Mouse (Mus musculus) hindbrain, postnatal 0 days (tissue): ENCODE data around the gene Rom1. TPM values are rescaled to one million over a fixed set of nuclear protein-coding genes. Genes with fewer than 3 reads are reported as not detected.
A peak's percentile ranks its signal among the peaks of the same experiment; 100 is the strongest.

ENCODE experiments used
- ATAC-seq: fragments of 200-750 bp; cut with Nextera tagmentation; 2 replicates; pipeline ENCODE4 v1.8.0; 2017; ENCODE audit warnings: mild to moderate bottlenecking, moderate TSS enrichment, moderate library complexity
- DNase-seq: peaks from one replicate; pipeline ENCODE4 v3.0.0-alpha.2; 2015; ENCODE audit warnings: low spot score
- H3K27ac ChIP-seq: fragments of 300-500 bp; sonication (generic); 2 replicates; pipeline ENCODE4 v1.5.1; 2014; ENCODE audit warnings: mild to moderate bottlenecking
- H3K27me3 ChIP-seq: fragments of 300-500 bp; sonication (generic); 2 replicates; pipeline ENCODE4 v1.6.1; 2014; ENCODE audit warnings: low read length, mixed read lengths; ENCODE audit not compliant: insufficient read depth
- H3K36me3 ChIP-seq: fragments of 300-500 bp; sonication (generic); 2 replicates; pipeline ENCODE4 v1.6.1; 2014; ENCODE audit warnings: low read length, mixed read lengths; ENCODE audit not compliant: insufficient read depth
- H3K4me1 ChIP-seq: fragments of 300-500 bp; sonication (generic); 2 replicates; pipeline ENCODE4 v1.6.1; 2014; ENCODE audit warnings: antibody characterized with exemption, low read length, mixed read lengths; ENCODE audit not compliant: insufficient read depth
- H3K4me2 ChIP-seq: fragments of 300-500 bp; sonication (generic); 2 replicates; pipeline ENCODE4 v1.6.1; 2014; ENCODE audit warnings: low read depth, mild to moderate bottlenecking, low read length, moderate library complexity, mixed read lengths
- H3K4me3 ChIP-seq: fragments of 300-500 bp; sonication (generic); 2 replicates; pipeline ENCODE4 v1.5.1; 2014; ENCODE audit warnings: low read length
- H3K9ac ChIP-seq: fragments of 300-500 bp; sonication (generic); replicated peaks from 2 replicates; pipeline ENCODE4 v1.6.1; 2014; ENCODE audit warnings: mild to moderate bottlenecking, low read length, moderate library complexity, mixed read lengths
- H3K9me3 ChIP-seq: fragments of 300-500 bp; sonication (generic); 2 replicates; pipeline ENCODE4 v1.6.1; 2016; ENCODE audit warnings: low read length, mixed read lengths
- CTCF ChIP-seq: IDR thresholded peaks from 2 replicates; pipeline ENCODE4 v1.5.1; 2016; ENCODE audit warnings: antibody characterized with exemption, control low read depth, low read depth
- WGBS: fragments of 180-500 bp; shearing (Covaris S2); extraction: QIAGEN DNeasy Blood & Tissue Kit; methylation state at CpG from one replicate; pipeline ENCODE4 v1.1.7; 2014; 5-methylcytosine and 5-hydroxymethylcytosine counted together
- polyA plus RNA-seq: library from polyadenylated mRNA; unstranded; fragments of >200 nt; fragmentation: Nextera tagmentation; extraction: Ambion mirVana; gene quantifications from 2 replicates; pipeline ENCODE4 v1.2.1, GENCODE M21; 2015
- total RNA-seq: library from RNA; depleted of rRNA; stranded (reverse); fragments of >200 nt; gene quantifications from 2 replicates; pipeline ENCODE4 v1.2.3, GENCODE M21; 2014

Gene Rom1
- total and polyA plus RNA-seq, 2 experiments from 2014 or later = 4.0 to 5.7 TPM

DNA sequence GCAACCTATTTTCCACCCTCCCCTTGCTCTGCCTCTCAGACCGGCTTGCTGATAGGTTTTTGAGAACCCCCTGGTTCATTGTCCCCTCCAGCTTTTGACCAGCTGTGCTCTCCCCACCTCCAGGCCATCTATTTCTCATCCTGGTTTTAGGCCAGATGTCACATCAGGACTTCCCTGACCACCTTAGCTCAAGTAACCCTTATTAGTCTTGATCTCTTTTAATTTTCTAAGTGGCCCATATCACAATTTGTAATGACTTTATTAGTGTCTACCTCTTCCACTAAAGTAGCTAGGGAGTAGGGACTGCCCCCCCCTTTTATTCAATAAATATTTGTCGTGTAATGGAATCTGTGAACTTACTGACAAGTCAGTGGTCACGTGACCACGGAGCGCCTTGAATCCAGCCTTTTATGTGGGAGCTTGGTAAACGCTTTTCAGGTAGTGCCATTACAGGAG, 8.3 kb downstream of the Rom1 start:
- Histone ChIP-seq H3K27ac (peak overlapping the region; percentile 79), H3K36me3 (peaks cover 17% of the 10 kb centered on the region), H3K9ac (peak overlapping the region; percentile 85), H3K4me2 (peak overlapping the region; percentile 91), H3K9me3 (no peaks in the 10 kb centered on the region), H3K4me1 (peaks cover 9% of the 10 kb centered on the region), H3K4me3 (peak overlapping the region; percentile 89), H3K27me3 (no peaks in the 10 kb centered on the region)
- under 1% methylated on average over 6 of the region's 6 CpGs for WGBS
- TF ChIP-seq CTCF = no peak
- DNase-seq (peak; percentile 57), ATAC-seq (no peak)

DNA sequence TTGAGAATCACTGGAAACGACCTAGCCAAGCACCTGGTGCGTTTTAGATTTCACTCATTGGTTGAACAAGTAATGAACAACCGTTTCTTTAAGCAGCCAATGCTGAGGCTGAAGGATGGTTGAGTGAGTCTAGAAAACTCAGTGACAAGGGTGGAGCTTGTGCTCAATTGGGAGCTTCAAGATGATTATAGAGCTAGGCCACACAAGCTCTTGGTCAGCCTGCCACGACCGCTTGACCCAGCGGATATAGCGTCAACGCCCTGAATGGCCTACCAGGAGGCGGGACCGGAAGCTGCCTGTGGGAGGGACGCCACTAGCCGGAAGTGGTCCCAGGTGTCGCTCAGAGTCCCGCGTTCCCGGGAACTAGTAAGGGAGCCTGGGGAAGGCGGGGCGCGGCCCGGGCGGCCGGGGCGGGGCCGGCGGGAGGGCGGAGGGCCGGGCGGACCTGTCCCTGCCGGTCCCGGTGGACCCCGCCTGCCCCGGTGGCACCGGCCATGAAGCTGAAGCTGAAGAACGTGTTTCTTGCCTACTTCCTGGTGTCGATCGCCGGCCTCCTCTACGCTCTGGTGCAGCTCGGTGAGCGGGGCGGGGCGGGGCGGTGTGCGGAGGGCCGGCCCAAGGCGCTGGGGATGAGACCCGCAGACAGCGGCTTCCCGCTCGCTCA, 9.0 kb downstream of the Rom1 start, which contains the start of gene B3gat3:
Gene B3gat3, plus strand, starts transcription at position 302 of the 664 bp plus-strand sequence.
- Histone ChIP-seq H3K9ac (peak within 1 kb of the TSS; percentile 85), H3K4me3 (peak within 1 kb of the TSS; percentile 89), H3K36me3 (peaks cover 19% of the 10 kb centered on the region), H3K4me1 (peaks cover 9% of the 10 kb centered on the region), H3K9me3 (no peaks in the 10 kb centered on the region), H3K27ac (peak within 1 kb of the TSS; percentile 79), H3K27me3 (no peaks in the 10 kb centered on the region), H3K4me2 (peak within 1 kb of the TSS; percentile 91)
- ATAC-seq (peak; percentile 98), DNase-seq (peak; percentile 96)
- 4% methylated on average over 31 of the region's 50 CpGs for WGBS
- no peak for TF ChIP-seq CTCF

GRCm38 (mm10) chr19:8919684-8920072, 9.5 kb downstream of the Rom1 start:
- H3K4me3 ChIP-seq = peak overlapping the region; percentile 89; the same call in 1 of the 2 replicates
- DNase-seq (no peak), ATAC-seq (no peak)
- WGBS = 63% methylated on average over 6 of the region's 6 CpGs
- H3K27me3 ChIP-seq = no peaks in the 10 kb centered on the region
- no peak for TF ChIP-seq CTCF
- H3K9ac ChIP-seq = peak overlapping the region; percentile 85; the same call in 1 of the 2 replicates
- peak overlapping the region; percentile 79 for H3K27ac ChIP-seq
- peak overlapping the region; percentile 91 for H3K4me2 ChIP-seq
- H3K9me3 ChIP-seq = no peaks in the 10 kb centered on the region
- peaks cover 9% of the 10 kb centered on the region for H3K4me1 ChIP-seq
- peaks cover 25% of the 10 kb centered on the region for H3K36me3 ChIP-seq

DNA sequence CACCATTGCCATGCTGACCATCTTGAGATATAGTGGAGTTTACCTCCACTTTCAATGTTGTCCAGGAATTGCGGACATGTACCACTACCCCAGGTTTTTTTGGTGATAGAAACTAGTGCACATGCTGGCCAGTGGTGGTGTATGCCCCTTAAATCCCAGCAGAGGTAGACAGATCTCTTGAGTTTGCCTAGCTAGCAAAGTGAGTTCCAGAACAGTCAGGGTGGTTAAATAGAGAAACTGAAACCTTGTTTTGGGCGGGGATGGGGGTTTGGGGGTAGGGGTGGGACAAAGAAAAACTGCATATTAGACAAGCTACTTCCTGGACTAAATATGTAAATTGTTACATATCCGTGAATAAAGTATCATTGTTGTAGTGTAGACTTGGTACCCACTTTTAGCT, 10.2 kb downstream of the Rom1 start:
- no peak for DNase-seq
- Histone ChIP-seq H3K9ac (no peak overlapping the region), H3K36me3 (peaks cover 31% of the 10 kb centered on the region), H3K27ac (no peak overlapping the region), H3K4me2 (no peak overlapping the region), H3K9me3 (no peaks in the 10 kb centered on the region), H3K4me1 (peaks cover 9% of the 10 kb centered on the region), H3K4me3 (no peak overlapping the region), H3K27me3 (no peaks in the 10 kb centered on the region)
- no peak for TF ChIP-seq CTCF
- WGBS = 91% methylated on average over 3 of the region's 3 CpGs
- no peak for ATAC-seq

- DNase-seq (no peak), ATAC-seq (no peak)
- Histone ChIP-seq H3K4me3 (no peak overlapping the region), H3K4me1 (no peaks in the 10 kb centered on the region), H3K27me3 (no peaks in the 10 kb centered on the region), H3K4me2 (no peak overlapping the region), H3K9me3 (no peaks in the 10 kb centered on the region), H3K9ac (no peak overlapping the region), H3K36me3 (peaks cover 79% of the 10 kb centered on the region), H3K27ac (no peak overlapping the region)
- 94% methylated on average over 3 of the region's 3 CpGs for WGBS
- TF ChIP-seq CTCF = no peak
These were observed 14.9 kb downstream of the Rom1 start for GRCm38 (mm10) chr19:8914212-8914611.

DNA sequence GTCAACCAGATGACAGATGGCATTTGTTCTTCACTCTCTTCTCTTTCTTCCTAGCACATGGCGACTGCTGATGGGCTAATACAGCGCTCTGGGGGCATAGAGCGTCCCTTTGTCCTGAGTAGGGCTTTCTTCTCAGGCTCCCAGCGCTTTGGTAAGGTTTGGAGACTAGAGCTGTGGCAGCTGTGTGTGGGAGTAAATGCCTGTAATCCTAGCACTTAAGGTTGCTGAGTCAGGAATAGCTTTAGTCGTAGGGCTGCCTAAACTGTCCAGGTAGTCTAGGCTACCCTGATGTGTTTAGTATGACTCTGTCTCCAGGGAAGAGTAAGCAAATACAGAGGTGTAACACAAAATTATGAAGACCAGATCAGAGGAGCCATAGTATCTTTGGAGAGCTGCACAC, 17.3 kb downstream of the Rom1 start:
- no peak for ATAC-seq
- no peak for TF ChIP-seq CTCF
- H3K4me1 ChIP-seq = no peaks in the 10 kb centered on the region
- H3K27me3 ChIP-seq = no peaks in the 10 kb centered on the region
- no peak overlapping the region for H3K4me3 ChIP-seq
- WGBS = 92% methylated on average over 5 of the region's 5 CpGs
- H3K9me3 ChIP-seq = no peaks in the 10 kb centered on the region
- no peak overlapping the region for H3K9ac ChIP-seq
- H3K4me2 ChIP-seq = no peak overlapping the region
- peaks cover 98% of the 10 kb centered on the region for H3K36me3 ChIP-seq
- H3K27ac ChIP-seq = no peak overlapping the region
- no peak for DNase-seq

- TF ChIP-seq CTCF = no peak
- Histone ChIP-seq H3K9ac (no peak overlapping the region), H3K4me1 (no peaks in the 10 kb centered on the region), H3K4me2 (no peak overlapping the region), H3K27me3 (no peaks in the 10 kb centered on the region), H3K27ac (no peak overlapping the region), H3K9me3 (no peaks in the 10 kb centered on the region), H3K36me3 (peaks cover 92% of the 10 kb centered on the region), H3K4me3 (no peak overlapping the region)
- WGBS = 91% methylated on average over 6 of the region's 6 CpGs
- ATAC-seq (no peak), DNase-seq (no peak)
These were observed 20.6 kb downstream of the Rom1 start for GRCm38 (mm10) chr19:8908531-8908930.
